Mouse (Mus musculus) CH12.LX (cell line): ENCODE measurements around the gene Sept9.

Experiments used
- CTCF ChIP-seq, 2 experiments: IDR thresholded peaks in 1 of 2; conservative IDR thresholded peaks in 1 of 2; 2 replicates each; pipeline ENCODE4 v1.5.1; 2011 to 2012; ENCODE audit warnings: low read depth in 2 of 2, low read length in 2 of 2, improper control_type of control experiment in 1 of 2, inconsistent platforms in 1 of 2, mild to moderate bottlenecking in 1 of 2, moderate library complexity in 1 of 2
- EP300 ChIP-seq: IDR thresholded peaks from 2 replicates; pipeline ENCODE4 v1.6.1; 2011; ENCODE audit warnings: low read length, improper control_type of control experiment

DNA sequence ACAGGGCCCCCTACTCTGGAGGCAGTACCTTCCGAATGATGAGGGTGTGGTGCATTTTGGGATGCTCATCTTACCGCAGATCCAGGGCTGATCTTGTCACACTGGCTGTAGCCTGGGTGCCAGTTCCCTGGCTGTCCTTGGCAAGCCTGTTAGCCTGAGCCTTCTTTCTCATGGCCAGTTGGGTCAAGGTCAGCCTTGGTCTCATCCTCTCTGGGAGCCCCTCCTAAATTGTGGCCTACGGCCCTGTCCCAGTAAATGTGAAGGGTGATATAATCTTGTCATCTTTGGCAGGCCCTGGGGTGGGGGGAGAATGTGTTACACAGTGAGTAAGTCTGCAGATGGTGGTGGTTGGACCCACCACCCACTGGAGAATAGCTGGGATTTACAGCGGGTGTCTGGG is 147.8 kb downstream of the Sept9 start:
- no peak for TF ChIP-seq CTCF (conservative IDR thresholded peaks at IDR 0.05 in 1 of 2, IDR thresholded peaks at IDR 0.05 in 1 of 2; ENCODE audit: low read depth in 2 of 2, low read length in 2 of 2)
- no peak for TF ChIP-seq EP300
